In genomic region chr11:67668460-67669007, GRCm38 (mm10) we compare ENCODE assay signal across 35 mouse cellular contexts. TPM values are rescaled to one million over a fixed set of nuclear protein-coding genes. Genes with fewer than 3 reads are reported as not detected.
A peak's percentile ranks its signal among the peaks of the same experiment; 100 is the strongest.
DNase-seq lines count a peak whose midpoint lies in the region; ATAC-seq and TF ChIP-seq lines count a peak whose summit lies in the region.
"Had no signal": no experiment of that assay in that cellular context is flagged by ENCODE, and none has a peak within 500 bp of the region (broad histone marks: within the 10 kb centered on the region; RNA-seq: fewer than 3 reads in every experiment).

No protein-coding gene starts in this region.

- H3K27ac ChIP-seq in cerebellum, adult 2 months (ENCODE audit: insufficient read depth, low read length), result peak overlapping the region; percentile 93
- peak overlapping the region; percentile 95 for H3K27ac ChIP-seq in heart, postnatal 0 days (ENCODE audit: low read depth)
- no peak overlapping the region for H3K27ac ChIP-seq in heart, embryonic 12.5 days (ENCODE audit: poor library complexity, severe bottlenecking)
- H3K27ac ChIP-seq in liver, embryonic 12.5 days, result no peak overlapping the region
- H3K27ac ChIP-seq: embryonic facial prominence, embryonic 10.5 days; forebrain, embryonic 12.5 days; kidney, postnatal 0 days; limb, embryonic 10.5 days; limb, embryonic 15.5 days; liver, embryonic 14.5 days; midbrain, embryonic 10.5 days; midbrain, embryonic 15.5 days; neural tube, embryonic 15.5 days had no signal

- no peak overlapping the region for H3K4me3 ChIP-seq in cerebellum, adult 2 months (replicated peaks; ENCODE audit: insufficient read depth, low read depth, low read length)
- H3K4me3 ChIP-seq in heart, postnatal 0 days (ENCODE audit: low read depth, low read length), result no peak overlapping the region
- no peak overlapping the region for H3K4me3 ChIP-seq in heart, embryonic 12.5 days
- no peak overlapping the region for H3K4me3 ChIP-seq in liver, embryonic 12.5 days
- H3K4me3 ChIP-seq: embryonic facial prominence, embryonic 10.5 days; embryonic facial prominence, embryonic 15.5 days; forebrain, embryonic 12.5 days; limb, embryonic 10.5 days; limb, embryonic 15.5 days; midbrain, embryonic 10.5 days; midbrain, embryonic 15.5 days; neural tube, embryonic 15.5 days had no signal

- H3K4me1 ChIP-seq in cerebellum, adult 2 months (ENCODE audit: control insufficient read depth, insufficient read depth, low read length), result peaks cover 84% of the 10 kb centered on the region
- peaks cover 56% of the 10 kb centered on the region for H3K4me1 ChIP-seq in heart, postnatal 0 days (ENCODE audit: control insufficient read depth, insufficient read depth)
- H3K4me1 ChIP-seq in heart, embryonic 12.5 days (replicated peaks), result peaks cover 27% of the 10 kb centered on the region
- no peaks in the 10 kb centered on the region for H3K4me1 ChIP-seq in liver, embryonic 12.5 days
- H3K4me1 ChIP-seq: embryonic facial prominence, embryonic 10.5 days; forebrain, embryonic 12.5 days; midbrain, embryonic 10.5 days had no signal

- no peak overlapping the region for H3K4me2 ChIP-seq in heart, postnatal 0 days (ENCODE audit: low read depth, low read length)
- H3K4me2 ChIP-seq in heart, embryonic 12.5 days, result no peak overlapping the region
- no peak overlapping the region for H3K4me2 ChIP-seq in liver, embryonic 12.5 days
- H3K4me2 ChIP-seq: embryonic facial prominence, embryonic 15.5 days; forebrain, embryonic 12.5 days; limb, embryonic 15.5 days; midbrain, embryonic 15.5 days; neural tube, embryonic 15.5 days had no signal

- no peaks in the 10 kb centered on the region for H3K27me3 ChIP-seq in cerebellum, adult 2 months (ENCODE audit: control insufficient read depth, insufficient read depth, low read length)
- no peaks in the 10 kb centered on the region for H3K27me3 ChIP-seq in heart, postnatal 0 days (ENCODE audit: control insufficient read depth, insufficient read depth, low read length)
- H3K27me3 ChIP-seq in heart, embryonic 12.5 days (replicated peaks), result no peaks in the 10 kb centered on the region
- no peaks in the 10 kb centered on the region for H3K27me3 ChIP-seq in liver, embryonic 12.5 days (replicated peaks)
- H3K27me3 ChIP-seq: embryonic facial prominence, embryonic 15.5 days; forebrain, embryonic 12.5 days; limb, embryonic 15.5 days; midbrain, embryonic 15.5 days; neural tube, embryonic 15.5 days had no signal

- TF ChIP-seq EP300 in heart, postnatal 0 days (IDR thresholded peaks at IDR 0.05; ENCODE audit: low read depth), result no peak

- no peak for TF ChIP-seq POLR2A in cerebellum, adult 2 months (IDR thresholded peaks at IDR 0.05; ENCODE audit: borderline replicate concordance, insufficient read depth, low read length)

- DNase-seq in cerebellum, adult 2 months, result peak; percentile 57 to 58
- no peak for DNase-seq in heart, postnatal 0 days (ENCODE audit: low spot score)
- peak; percentile 46 for DNase-seq in brain, adult 2 months (ENCODE audit: low read depth, low spot score)
- DNase-seq in cerebellum, postnatal 10 days, result peak; percentile 53 to 60
- DNase-seq: forebrain, postnatal 0 days; gastrocnemius, postnatal 10 days; lung, adult 2 months; retina, postnatal 1 day; right cerebral cortex, postnatal 14 days; thymus, postnatal 4 days had no signal

- 16% methylated on average over 3 of the region's 3 CpGs for WGBS in cerebellum, adult 2 months
- WGBS in heart, postnatal 0 days, result 72% methylated on average over 3 of the region's 3 CpGs
- 79% methylated on average over 3 of the region's 3 CpGs for WGBS in heart, embryonic 12.5 days
- WGBS in liver, embryonic 12.5 days (ENCODE audit: insufficient replicate concordance), result 65% methylated on average over 3 of the region's 3 CpGs

- H3K36me3 ChIP-seq in heart, postnatal 0 days (replicated peaks; ENCODE audit: control insufficient read depth, insufficient read depth, low read length), result no peaks in the 10 kb centered on the region; the same call in 1 of the 2 replicates
- H3K36me3 ChIP-seq in heart, embryonic 12.5 days, result no peaks in the 10 kb centered on the region
- H3K36me3 ChIP-seq in liver, embryonic 12.5 days, result no peaks in the 10 kb centered on the region
- H3K36me3 ChIP-seq: embryonic facial prominence, embryonic 10.5 days; embryonic facial prominence, embryonic 15.5 days; forebrain, embryonic 12.5 days; limb, embryonic 10.5 days; limb, embryonic 15.5 days; midbrain, embryonic 10.5 days; midbrain, embryonic 15.5 days; neural tube, embryonic 15.5 days had no signal

- no peak overlapping the region for H3K9ac ChIP-seq in heart, postnatal 0 days (replicated peaks; ENCODE audit: low read depth, low read length)
- no peak overlapping the region for H3K9ac ChIP-seq in heart, embryonic 12.5 days
- no peak overlapping the region for H3K9ac ChIP-seq in liver, embryonic 12.5 days
- H3K9ac ChIP-seq: embryonic facial prominence, embryonic 15.5 days; forebrain, embryonic 12.5 days; forebrain, postnatal 0 days; limb, embryonic 15.5 days; liver, embryonic 14.5 days; midbrain, embryonic 15.5 days; neural tube, embryonic 15.5 days had no signal

- H3K9me3 ChIP-seq in heart, postnatal 0 days (replicated peaks; ENCODE audit: control insufficient read depth, low read length), result no peaks in the 10 kb centered on the region
- no peaks in the 10 kb centered on the region for H3K9me3 ChIP-seq in heart, embryonic 12.5 days (replicated peaks)
- H3K9me3 ChIP-seq in liver, embryonic 12.5 days (replicated peaks), result no peaks in the 10 kb centered on the region
- H3K9me3 ChIP-seq: embryonic facial prominence, embryonic 10.5 days; embryonic facial prominence, embryonic 15.5 days; forebrain, embryonic 12.5 days; limb, embryonic 10.5 days; limb, embryonic 15.5 days; midbrain, embryonic 10.5 days; midbrain, embryonic 15.5 days; neural tube, embryonic 15.5 days had no signal

- no peak for TF ChIP-seq CTCF in cerebellum, adult 2 months (IDR thresholded peaks at IDR 0.05; ENCODE audit: borderline replicate concordance, insufficient read depth, low read depth, low read length)
- no peak for TF ChIP-seq CTCF in heart, postnatal 0 days (IDR thresholded peaks at IDR 0.05; ENCODE audit: low read depth)

- no peak for ATAC-seq in cerebellum, adult (ENCODE audit: insufficient number of reproducible peaks, low FRiP score, low TSS enrichment)
- no peak for ATAC-seq in heart, postnatal 0 days (ENCODE audit: insufficient read depth, low read depth)
- ATAC-seq in heart, embryonic 12.5 days (ENCODE audit: insufficient number of reproducible peaks, low FRiP score), result no peak
- no peak for ATAC-seq in liver, embryonic 12.5 days
- ATAC-seq: midbrain, embryonic 15.5 days; Patski had no signal

RNA-seq across cellular contexts. Expression of gene Rcvrn, which starts 26.6 kb away (rescaled TPM):
- 0.41 and 0.86 TPM in 2 replicates for polyA plus RNA-seq in cerebellum, adult 2 months (2012; rRNA removed)
- not detected in 2 replicates for total RNA-seq in heart, postnatal 0 days (2014; rRNA removed; ENCODE audit: low replicate concordance)
- not detected in 2 replicates for polyA plus RNA-seq in heart, postnatal 0 days (2015; fragmentation: Nextera tagmentation; extraction: Ambion mirVana)
- not detected in 2 replicates for polyA plus RNA-seq in heart, embryonic 12.5 days (2016; fragmentation: Nextera tagmentation; extraction: Ambion mirVana)
- polyA plus RNA-seq in liver, embryonic 12.5 days (2016; fragmentation: Nextera tagmentation; extraction: Ambion mirVana), result not detected in 2 replicates
- total RNA-seq: adrenal gland, postnatal 14 days; gastrocnemius, postnatal 10 days; granulocyte monocyte progenitor cell, adult 5-6 weeks; megakaryocyte progenitor cell, adult 5-6 weeks; MEL had no signal
- polyA plus RNA-seq: embryonic facial prominence, embryonic 10.5 days; embryonic facial prominence, embryonic 15.5 days; forebrain, embryonic 12.5 days; forebrain, postnatal 0 days; hindbrain, embryonic 11.5 days; hindbrain, embryonic 16.5 days; intestine, embryonic 14.5 days; kidney, postnatal 0 days; large intestine, adult 2 months; limb, embryonic 10.5 days; limb, embryonic 15.5 days; liver, embryonic 14.5 days; midbrain, embryonic 10.5 days; midbrain, embryonic 15.5 days; neural tube, embryonic 15.5 days; Patski; small intestine, adult 2 months; stomach, embryonic 14.5 days; testis, adult 2 months had no signal

Comparison
In these comparisons a context has a peak if more than half of its experiments do, and no peak if none do; other contexts are left out.
1. H3K27ac ChIP-seq: peak in cerebellum, adult 2 months (single experiment) and heart, postnatal 0 days (single experiment); none in heart, embryonic 12.5 days (single experiment) and liver, embryonic 12.5 days (single experiment).